Mouse (Mus musculus): ENCODE results near the gene Hsd17b2. TPM values are rescaled to one million over a fixed set of nuclear protein-coding genes. Genes with fewer than 3 reads are reported as not detected.
A peak's percentile ranks its signal among the peaks of the same experiment; 100 is the strongest.

Hsd17b2 gene
- 0.13 TPM in 1 of 2 replicates, not detected in the other for polyA plus RNA-seq (2015; fragmentation: Nextera tagmentation; extraction: Ambion mirVana)

DNA sequence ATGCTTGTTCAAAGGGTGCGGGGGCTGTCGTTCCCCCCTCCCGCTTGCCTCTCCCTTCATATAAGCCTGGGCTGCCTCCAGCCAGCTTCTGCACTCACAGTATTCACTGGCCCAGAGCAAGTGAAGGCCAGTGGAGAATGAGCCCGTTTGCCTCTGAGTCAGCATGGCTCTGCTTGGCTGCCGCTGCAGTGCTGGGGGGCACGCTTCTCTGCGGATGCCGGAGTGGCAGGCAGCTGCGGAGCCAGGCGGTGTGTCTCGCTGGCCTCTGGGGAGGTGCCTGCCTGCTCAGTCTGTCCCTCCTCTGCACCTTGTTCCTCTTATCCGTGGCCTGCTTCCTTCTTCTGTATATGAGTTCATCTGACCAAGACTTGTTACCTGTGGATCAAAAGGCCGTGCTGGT lies at the start of gene Hsd17b2:
Gene Hsd17b2, plus strand, starts transcription at position 46 of the 400 bp plus-strand sequence.
- whole genome bisulfite sequencing: 43% methylated on average over 13 of the region's 13 CpGs
- H3K9ac ChIP-seq: no peak within 1 kb of the TSS
- peaks cover 5% of the 10 kb centered on the region for H3K4me1 ChIP-seq
- H3K4me2 ChIP-seq: no peak within 1 kb of the TSS
- H3K9me3 ChIP-seq: no peaks in the 10 kb centered on the region
- H3K36me3 ChIP-seq (replicated peaks): no peaks in the 10 kb centered on the region
- H3K27ac ChIP-seq: no peak within 1 kb of the TSS
- no peaks in the 10 kb centered on the region for H3K27me3 ChIP-seq (replicated peaks)
- no peak; the same call in 1 of the 2 replicates for ATAC-seq (replicated peaks)
- no peak within 1 kb of the TSS for H3K4me3 ChIP-seq

DNA sequence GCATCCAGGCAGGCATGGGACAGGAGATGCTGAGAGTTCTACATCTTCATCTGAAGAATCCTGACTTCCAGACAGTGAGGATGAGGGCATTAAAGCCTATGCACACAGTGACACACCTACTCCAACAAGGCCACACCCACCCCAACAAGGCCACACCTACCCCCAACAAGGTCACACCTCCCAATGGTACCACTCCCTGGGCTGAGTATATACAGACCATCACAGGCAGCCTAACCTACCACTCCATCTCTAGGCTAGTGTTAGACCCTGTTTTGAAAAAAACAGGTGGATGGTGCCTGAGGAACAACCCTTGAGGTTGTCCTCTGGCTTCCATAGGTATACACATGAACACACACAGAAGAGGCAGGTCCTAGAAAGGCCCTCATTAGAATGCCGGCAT lies 49.4 kb upstream of the Hsd17b2 start:
- ATAC-seq (replicated peaks): no peak
- H3K4me2 ChIP-seq: no peak overlapping the region
- 91% methylated on average over 1 of the region's 1 CpGs for WGBS

DNA sequence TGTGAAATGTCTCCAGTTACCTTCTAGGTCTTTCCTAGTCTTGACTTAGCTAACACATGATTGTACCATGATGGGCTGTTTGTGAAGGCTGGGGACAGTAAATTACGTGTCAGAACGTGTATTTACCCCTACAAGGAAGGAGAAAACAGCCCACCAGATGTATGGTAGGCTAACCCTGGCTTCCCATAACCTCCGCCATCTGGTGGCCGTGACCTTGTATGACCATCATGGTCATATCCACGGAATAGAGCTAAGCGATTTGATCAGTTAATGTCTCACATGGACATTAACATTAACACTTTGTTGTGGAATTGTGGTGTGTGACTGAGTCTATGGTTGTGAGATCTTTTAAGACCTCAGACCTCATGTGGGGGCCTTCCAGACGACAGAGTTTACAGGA lies 42.7 kb upstream of the Hsd17b2 start:
- H3K27me3 ChIP-seq (replicated peaks): no peaks in the 10 kb centered on the region
- no peak for ATAC-seq (replicated peaks)

More for the DNA sequence above, 49.4 kb upstream of the Hsd17b2 start:
- Histone ChIP-seq H3K27me3 (replicated peaks) (no peaks in the 10 kb centered on the region), H3K9me3 (no peaks in the 10 kb centered on the region), H3K4me1 (no peaks in the 10 kb centered on the region), H3K9ac (no peak overlapping the region), H3K36me3 (replicated peaks) (no peaks in the 10 kb centered on the region), H3K27ac (no peak overlapping the region), H3K4me3 (no peak overlapping the region)

DNA sequence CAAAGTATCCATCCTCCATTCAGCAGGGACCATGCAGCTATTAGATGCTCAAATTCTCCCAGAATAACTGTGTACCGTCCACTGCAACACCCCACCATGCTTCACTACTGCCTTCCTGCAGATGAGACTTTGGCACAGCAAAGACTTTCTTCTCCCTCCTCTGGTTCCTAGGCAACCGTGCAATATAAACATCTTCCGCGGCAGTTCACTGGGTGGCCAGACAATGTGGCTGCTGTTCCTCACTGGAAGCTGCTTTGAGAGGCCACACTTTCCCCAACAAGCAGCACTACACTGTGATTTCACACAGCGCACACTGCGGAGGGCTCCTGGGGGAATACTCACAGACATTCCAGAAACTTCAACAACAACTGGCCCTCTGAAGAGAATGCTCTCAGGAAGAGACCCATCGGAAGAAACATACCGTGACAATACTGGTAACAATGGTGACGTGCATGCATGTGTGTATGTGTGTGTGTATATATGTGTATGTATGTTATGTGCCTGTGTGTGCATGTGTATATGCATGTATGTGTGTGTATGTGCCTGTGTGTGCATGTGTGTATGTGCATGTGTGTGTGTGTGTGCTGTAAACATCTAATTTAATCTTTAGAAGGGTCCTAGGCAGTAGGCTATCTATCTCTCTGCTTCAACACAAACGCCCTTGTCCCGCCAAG lies 41.2 kb upstream of the Hsd17b2 start:
- H3K9ac ChIP-seq: no peak overlapping the region
- H3K4me2 ChIP-seq: peak overlapping the region; percentile 9; the same call in 1 of the 2 replicates
- H3K9me3 ChIP-seq: no peaks in the 10 kb centered on the region
- ATAC-seq (replicated peaks): peak; percentile 56
- H3K27ac ChIP-seq: 0 out of 2 replicates have a peak overlapping the region, but pooled peaks have one; percentile 17
- H3K36me3 ChIP-seq (replicated peaks): no peaks in the 10 kb centered on the region
- peaks cover 14% of the 10 kb centered on the region; the same call in 1 of the 2 replicates for H3K4me1 ChIP-seq
- 30% methylated on average over 11 of the region's 11 CpGs for WGBS
- no peak overlapping the region for H3K4me3 ChIP-seq
- no peaks in the 10 kb centered on the region for H3K27me3 ChIP-seq (replicated peaks)

More for the DNA sequence above, 42.7 kb upstream of the Hsd17b2 start:
- no peaks in the 10 kb centered on the region for H3K9me3 ChIP-seq
- no peak overlapping the region for H3K4me2 ChIP-seq
- H3K9ac ChIP-seq: no peak overlapping the region
- H3K27ac ChIP-seq: no peak overlapping the region
- no peaks in the 10 kb centered on the region for H3K36me3 ChIP-seq (replicated peaks)
- H3K4me3 ChIP-seq: no peak overlapping the region
- peaks cover 14% of the 10 kb centered on the region; the same call in 1 of the 2 replicates for H3K4me1 ChIP-seq
- WGBS: 82% methylated on average over 7 of the region's 7 CpGs

DNA sequence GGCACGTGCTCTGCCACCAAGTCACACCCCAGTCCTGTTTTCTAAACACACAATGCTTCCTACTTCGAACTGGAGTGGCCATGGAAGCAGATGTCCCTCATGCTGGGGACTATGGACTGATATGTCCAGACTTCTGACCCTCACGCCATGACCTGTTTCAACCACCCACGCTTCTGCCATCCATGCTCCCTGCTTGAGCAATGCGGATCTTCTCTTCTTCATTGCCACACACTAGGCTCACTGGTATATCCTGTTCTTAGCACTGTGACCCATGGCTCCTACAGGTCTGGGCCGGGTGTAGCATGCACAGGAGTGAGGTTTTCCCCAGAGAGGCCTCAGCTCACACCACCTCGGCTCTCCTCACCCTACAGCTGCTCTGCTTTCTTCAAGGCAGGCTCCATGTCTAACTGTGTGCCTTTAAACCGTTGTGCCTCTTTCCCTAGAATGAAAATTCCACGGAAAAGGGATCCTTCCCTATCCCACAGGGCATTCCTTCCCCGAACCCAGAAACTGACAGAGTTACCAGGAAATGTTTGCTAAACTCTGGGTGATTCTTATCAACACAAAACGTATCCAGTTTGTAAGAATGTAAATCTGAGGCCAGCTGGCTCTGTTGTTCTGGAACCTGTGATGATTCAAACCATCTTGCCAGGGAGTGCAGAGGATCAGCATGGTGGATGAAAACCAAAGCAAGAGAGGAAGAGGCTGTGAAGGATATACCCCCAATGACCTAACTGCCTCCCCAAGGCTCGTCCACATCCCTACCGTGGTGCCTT lies 34.2 kb upstream of the Hsd17b2 start:
- WGBS: 83% methylated on average over 13 of the region's 13 CpGs
- Histone ChIP-seq H3K9ac (no peak overlapping the region), H3K4me3 (no peak overlapping the region), H3K9me3 (no peaks in the 10 kb centered on the region), H3K27ac (no peak overlapping the region), H3K4me2 (no peak overlapping the region), H3K36me3 (replicated peaks) (no peaks in the 10 kb centered on the region), H3K27me3 (replicated peaks) (no peaks in the 10 kb centered on the region), H3K4me1 (0 out of 2 replicates have a peak, but pooled peaks cover 2% of the 10 kb centered on the region)
- no peak for ATAC-seq (replicated peaks)

DNA sequence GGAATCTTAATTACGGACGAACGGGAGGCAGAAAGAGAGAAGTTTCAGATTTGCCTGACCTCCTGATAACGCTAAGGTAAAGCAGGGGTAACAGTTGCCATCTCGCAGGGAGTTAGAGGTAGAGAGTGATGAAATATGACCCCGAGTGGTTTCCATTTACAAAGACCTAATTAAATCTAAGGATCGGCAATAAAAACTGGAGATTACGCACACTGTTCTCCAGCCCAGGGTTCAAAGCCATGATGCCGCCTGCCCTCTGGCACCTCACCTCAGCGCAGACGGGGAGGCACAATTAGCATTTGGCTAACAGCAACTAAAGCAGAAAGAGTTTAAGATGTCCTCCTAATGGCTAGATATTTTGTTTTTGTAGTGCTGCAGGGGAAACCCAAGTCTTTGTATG lies 31.2 kb upstream of the Hsd17b2 start:
- 47% methylated on average over 11 of the region's 11 CpGs for WGBS
- no peak overlapping the region for H3K4me3 ChIP-seq
- no peak overlapping the region for H3K4me2 ChIP-seq
- H3K27ac ChIP-seq: no peak overlapping the region
- no peaks in the 10 kb centered on the region for H3K27me3 ChIP-seq (replicated peaks)
- no peak overlapping the region for H3K9ac ChIP-seq
- peaks cover 9% of the 10 kb centered on the region; the same call in 1 of the 2 replicates for H3K4me1 ChIP-seq
- no peak for ATAC-seq (replicated peaks)
- no peaks in the 10 kb centered on the region for H3K36me3 ChIP-seq (replicated peaks)
- no peaks in the 10 kb centered on the region for H3K9me3 ChIP-seq

DNA sequence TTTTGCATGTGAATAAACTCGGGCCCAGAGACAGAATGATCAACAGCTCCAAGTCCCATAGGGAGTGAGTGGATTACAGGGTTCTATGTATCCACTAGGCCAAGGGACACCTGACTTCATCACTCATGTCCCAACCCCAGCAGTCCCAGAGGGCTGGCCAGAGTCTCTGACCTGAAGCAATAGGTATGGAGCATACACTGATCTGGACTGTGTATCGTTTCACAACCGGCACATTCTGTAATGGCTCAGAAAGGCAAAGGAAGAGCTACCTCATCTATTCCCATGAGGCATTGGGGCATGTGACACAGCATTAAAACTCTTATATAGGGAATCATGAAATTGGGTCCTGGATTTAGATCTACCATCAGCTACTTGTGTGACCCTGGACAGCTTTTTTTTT lies 29.1 kb upstream of the Hsd17b2 start:
- no peak overlapping the region for H3K9ac ChIP-seq
- H3K4me1 ChIP-seq: peaks cover 9% of the 10 kb centered on the region; the same call in 1 of the 2 replicates
- WGBS: 79% methylated on average over 3 of the region's 3 CpGs
- no peaks in the 10 kb centered on the region for H3K36me3 ChIP-seq (replicated peaks)
- no peak for ATAC-seq (replicated peaks)
- no peaks in the 10 kb centered on the region for H3K9me3 ChIP-seq
- no peak overlapping the region for H3K4me2 ChIP-seq
- no peaks in the 10 kb centered on the region for H3K27me3 ChIP-seq (replicated peaks)
- no peak overlapping the region for H3K27ac ChIP-seq
- H3K4me3 ChIP-seq: no peak overlapping the region

DNA sequence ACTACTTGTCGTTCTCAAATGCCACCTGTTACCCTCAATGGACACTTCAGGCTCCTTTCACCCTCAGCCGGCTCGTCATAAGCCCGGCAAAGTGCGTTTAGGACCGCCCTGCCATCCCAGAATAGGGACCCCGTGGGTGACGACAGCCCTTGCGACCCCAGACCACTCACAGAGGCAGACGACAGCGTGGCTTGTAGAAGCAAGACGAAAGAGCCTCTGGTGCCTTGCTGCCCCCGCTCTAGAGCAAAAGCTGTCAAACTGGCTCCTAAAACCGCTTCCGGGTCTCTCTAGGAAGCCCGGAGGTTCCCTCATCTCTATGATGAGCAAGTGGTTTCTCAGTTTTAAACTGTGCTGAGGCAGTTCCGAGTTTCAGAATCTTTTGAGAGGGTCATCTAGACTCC lies 28.3 kb upstream of the Hsd17b2 start, which contains the start of gene Sdr42e1:
Gene Sdr42e1, minus strand, starts transcription at position 260 of the 401 bp plus-strand sequence.
- peak within 1 kb of the TSS; percentile 51 for H3K4me3 ChIP-seq
- ATAC-seq (replicated peaks): no peak
- H3K27me3 ChIP-seq (replicated peaks): no peaks in the 10 kb centered on the region
- H3K4me2 ChIP-seq: peak within 1 kb of the TSS; percentile 71
- no peaks in the 10 kb centered on the region for H3K36me3 ChIP-seq (replicated peaks)
- 16% methylated on average over 17 of the region's 17 CpGs for WGBS
- H3K27ac ChIP-seq: no peak within 1 kb of the TSS
- peak within 1 kb of the TSS; percentile 53 for H3K9ac ChIP-seq
- peaks cover 9% of the 10 kb centered on the region; the same call in 1 of the 2 replicates for H3K4me1 ChIP-seq
- no peaks in the 10 kb centered on the region for H3K9me3 ChIP-seq

DNA sequence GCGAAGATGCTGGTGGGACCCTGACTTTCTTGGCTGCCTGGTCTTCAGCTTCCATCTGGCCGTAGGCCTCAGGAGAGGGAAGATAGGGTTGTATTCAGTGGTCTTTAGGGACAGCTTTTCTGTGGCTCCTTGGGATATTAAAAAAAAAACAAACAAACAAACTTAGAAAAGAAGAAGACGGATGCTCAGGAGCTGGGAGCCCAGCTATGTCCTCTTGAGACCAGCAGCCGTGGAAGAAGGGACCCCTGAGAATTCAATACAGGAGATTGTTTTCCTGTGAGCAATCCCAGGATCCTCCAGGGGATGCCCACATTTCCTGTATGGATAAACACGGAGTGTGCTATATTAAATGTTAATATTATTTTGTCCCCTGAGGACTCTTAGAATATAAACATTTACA lies 26.5 kb upstream of the Hsd17b2 start:
- peaks cover 9% of the 10 kb centered on the region; the same call in 1 of the 2 replicates for H3K4me1 ChIP-seq
- no peaks in the 10 kb centered on the region for H3K36me3 ChIP-seq (replicated peaks)
- H3K9me3 ChIP-seq: no peaks in the 10 kb centered on the region
- 77% methylated on average over 5 of the region's 5 CpGs for WGBS
- no peak overlapping the region for H3K9ac ChIP-seq
- H3K4me2 ChIP-seq: no peak overlapping the region
- H3K27ac ChIP-seq: no peak overlapping the region
- H3K4me3 ChIP-seq: no peak overlapping the region
- no peaks in the 10 kb centered on the region for H3K27me3 ChIP-seq (replicated peaks)
- no peak for ATAC-seq (replicated peaks)

DNA sequence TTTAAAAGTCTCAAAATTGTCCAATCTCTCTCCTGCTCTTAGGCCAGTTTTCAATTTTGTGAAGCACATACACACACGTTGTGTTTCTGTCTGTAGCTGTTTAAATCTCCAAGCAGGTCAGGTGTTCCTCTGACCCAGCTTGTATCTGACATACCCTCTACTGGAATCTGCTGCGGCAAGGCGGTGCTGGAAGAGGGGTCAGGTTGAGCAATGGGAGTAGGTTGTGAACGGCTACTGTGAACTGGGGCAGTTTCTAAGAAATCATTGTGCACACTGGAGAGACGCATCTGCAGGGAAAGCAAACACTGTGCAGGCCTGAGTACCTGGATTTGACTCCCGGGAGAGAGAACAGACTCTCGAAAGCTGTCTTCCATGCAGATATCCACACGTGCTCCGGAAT lies 25.2 kb upstream of the Hsd17b2 start:
- no peak overlapping the region for H3K9ac ChIP-seq
- ATAC-seq (replicated peaks): no peak
- no peaks in the 10 kb centered on the region for H3K36me3 ChIP-seq (replicated peaks)
- H3K4me1 ChIP-seq: peaks cover 6% of the 10 kb centered on the region; the same call in 1 of the 2 replicates
- H3K9me3 ChIP-seq: no peaks in the 10 kb centered on the region
- H3K4me2 ChIP-seq: no peak overlapping the region
- no peaks in the 10 kb centered on the region for H3K27me3 ChIP-seq (replicated peaks)
- no peak overlapping the region for H3K27ac ChIP-seq
- no peak overlapping the region for H3K4me3 ChIP-seq
- 76% methylated on average over 9 of the region's 9 CpGs for WGBS

DNA sequence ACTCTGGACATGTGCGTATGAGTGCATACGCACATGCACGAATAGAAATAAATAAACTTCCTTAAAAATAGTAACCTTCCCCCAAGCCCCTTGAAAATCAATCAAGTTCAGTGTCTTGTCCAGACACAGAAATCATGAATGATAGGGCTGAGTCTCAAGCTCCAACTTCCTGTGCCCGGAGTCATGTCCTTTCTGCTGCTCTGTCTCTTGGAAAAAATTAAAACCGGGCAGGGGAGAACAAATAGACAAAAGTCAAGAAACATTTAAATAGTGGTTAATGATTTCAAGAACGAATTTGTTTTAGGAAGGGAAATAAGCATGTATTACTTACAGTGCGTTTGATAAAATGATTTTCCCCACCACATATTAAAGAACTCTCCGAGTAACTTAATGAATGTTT lies 24.7 kb upstream of the Hsd17b2 start:
- 90% methylated on average over 8 of the region's 8 CpGs for WGBS
- Histone ChIP-seq H3K4me3 (no peak overlapping the region), H3K9ac (no peak overlapping the region), H3K4me2 (no peak overlapping the region), H3K27me3 (replicated peaks) (no peaks in the 10 kb centered on the region), H3K4me1 (peaks cover 6% of the 10 kb centered on the region; the same call in 1 of the 2 replicates), H3K9me3 (no peaks in the 10 kb centered on the region), H3K36me3 (replicated peaks) (no peaks in the 10 kb centered on the region), H3K27ac (no peak overlapping the region)
- no peak for ATAC-seq (replicated peaks)

DNA sequence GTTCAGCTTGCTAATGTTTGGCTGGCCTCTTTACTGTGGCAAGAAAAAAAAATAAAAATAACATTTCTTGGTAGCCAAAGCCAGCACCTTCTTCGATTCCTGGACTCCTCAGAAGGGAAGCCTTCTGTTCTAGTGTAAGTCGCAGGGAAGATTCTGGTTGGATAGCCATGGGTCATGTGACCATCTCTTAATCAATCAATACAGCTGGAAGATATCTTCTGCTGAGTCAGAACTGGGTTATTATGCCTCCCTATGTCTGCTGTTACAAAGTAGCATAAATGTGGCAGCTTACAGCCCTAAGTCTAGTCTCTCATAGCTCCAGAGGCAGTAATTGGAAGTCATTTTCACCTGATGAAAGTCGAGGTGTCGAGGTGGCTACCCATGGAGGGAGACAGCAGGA lies 23.1 kb upstream of the Hsd17b2 start:
- Histone ChIP-seq H3K27ac (no peak overlapping the region), H3K4me1 (0 out of 2 replicates have a peak, but pooled peaks cover 2% of the 10 kb centered on the region), H3K4me2 (no peak overlapping the region), H3K9me3 (no peaks in the 10 kb centered on the region), H3K9ac (no peak overlapping the region), H3K36me3 (replicated peaks) (no peaks in the 10 kb centered on the region), H3K4me3 (no peak overlapping the region), H3K27me3 (replicated peaks) (no peaks in the 10 kb centered on the region)
- no peak for ATAC-seq (replicated peaks)
- WGBS: 91% methylated on average over 4 of the region's 4 CpGs

All from midbrain, embryonic 15.5 days (tissue).